Mouse (Mus musculus): ENCODE measurements at regions not wholly inside any gene's neighbourhood (a gene's known extent, or its start where the extent isn't known, plus 50 kb on each side); places are given as distances from the start of the nearest gene placed in this dataset.

- no peaks in the 10 kb centered on the region for H3K4me1 ChIP-seq (ENCODE audit: insufficient read depth)
- no peak overlapping the region for H3K4me2 ChIP-seq (ENCODE audit: low read depth)
- no peak for ATAC-seq
- no peaks in the 10 kb centered on the region for H3K27me3 ChIP-seq (ENCODE audit: insufficient read depth, low read length)
- 34% methylated on average over 7 of the region's 7 CpGs for WGBS
- H3K36me3 ChIP-seq (ENCODE audit: insufficient read depth) = no peaks in the 10 kb centered on the region
- no peak for TF ChIP-seq CTCF (IDR thresholded peaks at IDR 0.05; ENCODE audit: low read depth)
- no peak overlapping the region for H3K9ac ChIP-seq
- no peak overlapping the region for H3K27ac ChIP-seq (ENCODE audit: low read depth, low read length)
- no peak for DNase-seq
- H3K9me3 ChIP-seq (ENCODE audit: low read length) = no peaks in the 10 kb centered on the region
- no peak overlapping the region for H3K4me3 ChIP-seq (ENCODE audit: low read depth, low read length)
Measured at GRCm38 (mm10) chr10:125912207-125912606, 53.8 kb upstream of the Lrig3 start.

Measured in forebrain, postnatal 0 days (tissue).